Mouse (Mus musculus) liver, postnatal 0 days (tissue): ENCODE results near the gene Polr3f.

Experiments
- CTCF ChIP-seq: sonication (generic); IDR thresholded peaks from 2 replicates; pipeline ENCODE4 v1.5.1; 2016; ENCODE audit warnings: antibody characterized with exemption, low read depth
- EP300 ChIP-seq: IDR thresholded peaks from 2 replicates; pipeline ENCODE4 v1.6.1; 2016; ENCODE audit warnings: antibody characterized with exemption, low read depth, mild to moderate bottlenecking

GRCm38 (mm10) chr2:144555820-144556552 lies 28.5 kb downstream of the Polr3f start, which contains the start of gene Sec23b:
- TF ChIP-seq CTCF: no peak
- TF ChIP-seq EP300: no peak
